ENCODE assay signal across 8 mouse cellular contexts in the genomic region with DNA sequence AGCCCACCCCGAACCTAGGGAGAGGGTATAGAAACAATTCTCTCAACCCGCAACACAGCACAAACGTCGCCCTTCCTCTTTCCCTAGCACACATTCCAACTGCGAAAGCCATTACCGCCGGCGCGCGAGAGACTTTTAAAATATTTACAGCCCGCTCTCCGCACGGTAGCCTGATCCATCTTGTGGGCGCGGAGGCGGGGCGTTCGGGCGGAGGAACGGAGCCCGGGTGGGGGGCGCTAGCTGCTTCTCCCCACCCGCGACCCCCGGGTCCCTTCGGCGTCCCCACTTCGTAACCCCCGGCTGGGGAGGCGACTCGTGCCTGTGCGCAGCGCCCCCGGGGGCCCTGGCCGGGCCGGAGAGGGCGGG. TPM values are rescaled to one million over a fixed set of nuclear protein-coding genes. Genes with fewer than 3 reads are reported as not detected.
DNase-seq lines count a peak whose midpoint lies in the region; ATAC-seq and TF ChIP-seq lines count a peak whose summit lies in the region.

No protein-coding gene starts in this region.

- peak overlapping the region; percentile 50 for H3K4me3 ChIP-seq in left cerebral cortex, adult 2 months
- H3K4me3 ChIP-seq in embryonic facial prominence, embryonic 10.5 days: peak overlapping the region; percentile 72
- peak overlapping the region; percentile 48 for H3K4me3 ChIP-seq in hindbrain, embryonic 14.5 days (replicated peaks; ENCODE audit: low read length)
- H3K4me3 ChIP-seq in midbrain, embryonic 14.5 days (replicated peaks; ENCODE audit: low read depth, low read length): peak overlapping the region; percentile 53

- peaks cover 77% of the 10 kb centered on the region for H3K4me1 ChIP-seq in embryonic facial prominence, embryonic 10.5 days
- peaks cover 41% of the 10 kb centered on the region for H3K4me1 ChIP-seq in hindbrain, embryonic 14.5 days (replicated peaks; ENCODE audit: control insufficient read depth, insufficient read depth, low read length)
- H3K4me1 ChIP-seq in midbrain, embryonic 14.5 days (ENCODE audit: control insufficient read depth, insufficient read depth, low read length): peaks cover 18% of the 10 kb centered on the region

- no peak for TF ChIP-seq CTCF in left cerebral cortex, adult 2 months (IDR thresholded peaks at IDR 0.05)

- no peaks in the 10 kb centered on the region for H3K9me3 ChIP-seq in embryonic facial prominence, embryonic 10.5 days
- no peaks in the 10 kb centered on the region for H3K9me3 ChIP-seq in hindbrain, embryonic 14.5 days (ENCODE audit: control insufficient read depth, low read length)
- H3K9me3 ChIP-seq in midbrain, embryonic 14.5 days (ENCODE audit: control insufficient read depth, low read length): no peaks in the 10 kb centered on the region

- H3K4me2 ChIP-seq in hindbrain, embryonic 14.5 days (replicated peaks): peak overlapping the region; percentile 61
- H3K4me2 ChIP-seq in midbrain, embryonic 14.5 days (ENCODE audit: low read length): peak overlapping the region; percentile 61

- peak; percentile 21; the same call in 1 of the 2 replicates for ATAC-seq in hindbrain, embryonic 14.5 days (ENCODE audit: low FRiP score)
- ATAC-seq in midbrain, embryonic 14.5 days (ENCODE audit: low FRiP score, low TSS enrichment): 0 out of 2 replicates have a peak, but pooled peaks have one; percentile 6

- intact Hi-C loops in left cerebral cortex, adult 2 months (cut with DNase I): loop anchor here (2.0 kb wide), 1 partner anchor 37 kb away; no protein-coding TSS in a partner anchor
- intact Hi-C loops in left cerebral cortex, postnatal 36 days (cut with DNase I): no loop called here
- intact Hi-C loops in left cerebral cortex, postnatal 25 days (cut with DNase I): loop anchor here (2.0 to 5.0 kb wide), 2 partner anchors 37 to 120 kb away; no protein-coding TSS in a partner anchor

- WGBS in embryonic facial prominence, embryonic 10.5 days: 3% methylated on average over 37 of the region's 37 CpGs
- 4% methylated on average over 37 of the region's 37 CpGs for WGBS in hindbrain, embryonic 14.5 days
- 2% methylated on average over 35 of the region's 37 CpGs for WGBS in midbrain, embryonic 14.5 days

- peak overlapping the region; percentile 81 for H3K9ac ChIP-seq in hindbrain, embryonic 14.5 days
- H3K9ac ChIP-seq in midbrain, embryonic 14.5 days (replicated peaks; ENCODE audit: low read length): peak overlapping the region; percentile 77

- H3K36me3 ChIP-seq in embryonic facial prominence, embryonic 10.5 days (replicated peaks): no peaks in the 10 kb centered on the region
- no peaks in the 10 kb centered on the region for H3K36me3 ChIP-seq in hindbrain, embryonic 14.5 days (replicated peaks; ENCODE audit: control insufficient read depth, insufficient read depth)
- H3K36me3 ChIP-seq in midbrain, embryonic 14.5 days (ENCODE audit: control insufficient read depth, insufficient read depth, low read length): no peaks in the 10 kb centered on the region

- DNase-seq in left cerebral cortex, adult 2 months (ENCODE audit: extremely low spot score in 1 of 2, low spot score in 2 of 2): no peak
- no peak for DNase-seq in left cerebral cortex, postnatal 36 days (ENCODE audit: low spot score in 2 of 2)
- DNase-seq in embryonic facial prominence, embryonic 10.5 days (ENCODE audit: low spot score): no peak
- DNase-seq in hindbrain, embryonic 14.5 days (ENCODE audit: low spot score): no peak
- DNase-seq in midbrain, embryonic 14.5 days: peak; percentile 69
- DNase-seq in frontal cortex, postnatal 10 days (ENCODE audit: low spot score in 2 of 2): no peak
- DNase-seq in left cerebral cortex, postnatal 25 days (ENCODE audit: low spot score in 2 of 2): no peak
- no peak for DNase-seq in layer of hippocampus, postnatal 25 days (ENCODE audit: extremely low spot score in 1 of 2, low spot score in 1 of 2)

- H3K27me3 ChIP-seq in embryonic facial prominence, embryonic 10.5 days (replicated peaks; ENCODE audit: low read depth, poor library complexity, severe bottlenecking): peaks cover 100% of the 10 kb centered on the region
- H3K27me3 ChIP-seq in hindbrain, embryonic 14.5 days (ENCODE audit: control insufficient read depth, insufficient read depth, low read length): peaks cover 93% of the 10 kb centered on the region
- peaks cover 19% of the 10 kb centered on the region for H3K27me3 ChIP-seq in midbrain, embryonic 14.5 days (ENCODE audit: control insufficient read depth, insufficient read depth, low read length)

- no peak overlapping the region; the same call in 1 of the 2 replicates for H3K27ac ChIP-seq in left cerebral cortex, adult 2 months
- H3K27ac ChIP-seq in embryonic facial prominence, embryonic 10.5 days (replicated peaks): peak overlapping the region; percentile 96
- H3K27ac ChIP-seq in hindbrain, embryonic 14.5 days: peak overlapping the region; percentile 89
- peak overlapping the region; percentile 91 for H3K27ac ChIP-seq in midbrain, embryonic 14.5 days (replicated peaks; ENCODE audit: low read depth, low read length)

RNA-seq across cellular contexts. Expression of a gene that starts 32.4 kb away (rescaled TPM):
- total RNA-seq in left cerebral cortex, adult 2 months (2021): 10 to 100 TPM; 33.4 to 38.0 TPM
- total RNA-seq in left cerebral cortex, postnatal 36 days (2021): 10 to 100 TPM; 24.9 to 32.1 TPM
- polyA plus RNA-seq in embryonic facial prominence, embryonic 10.5 days (2016; fragmentation: Nextera tagmentation; extraction: Ambion mirVana): 23.7 and 26.3 TPM in 2 replicates
- polyA plus RNA-seq in hindbrain, embryonic 14.5 days (2014; fragmentation: Nextera tagmentation; extraction: Ambion mirVana): 16.1 and 17.5 TPM in 2 replicates
- 20.8 and 26.6 TPM in 2 replicates for polyA plus RNA-seq in midbrain, embryonic 14.5 days (2014; fragmentation: Nextera tagmentation; extraction: Ambion mirVana)
- total RNA-seq in left cerebral cortex, postnatal 25 days (2021): 10 to 100 TPM; 31.3 to 35.8 TPM
- 10 to 100 TPM; 17.1 to 17.6 TPM for total RNA-seq in layer of hippocampus, postnatal 25 days (2021)
